Mouse (Mus musculus) midbrain, embryonic 13.5 days (tissue): ENCODE data around the gene Cidec. TPM values are rescaled to one million over a fixed set of nuclear protein-coding genes. Genes with fewer than 3 reads are reported as not detected.

Experiments
- ATAC-seq: fragments of 200-750 bp; cut with Nextera tagmentation; 2 replicates; pipeline ENCODE4 v1.8.0; 2017; ENCODE audit warnings: mild to moderate bottlenecking, moderate TSS enrichment, moderate library complexity
- H3K27ac ChIP-seq: fragments of 300-500 bp; sonication (generic); 2 replicates; pipeline ENCODE4 v1.5.1; 2015; ENCODE audit warnings: inconsistent platforms, mild to moderate bottlenecking, moderate library complexity
- H3K27me3 ChIP-seq: fragments of 300-500 bp; sonication (generic); 2 replicates; pipeline ENCODE4 v1.6.1; 2015; ENCODE audit warnings: mild to moderate bottlenecking, inconsistent platforms
- H3K36me3 ChIP-seq: fragments of 300-500 bp; sonication (generic); 2 replicates; pipeline ENCODE4 v1.6.1; 2015; ENCODE audit warnings: mild to moderate bottlenecking, inconsistent platforms
- H3K4me1 ChIP-seq: fragments of 300-500 bp; sonication (generic); replicated peaks from 2 replicates; pipeline ENCODE4 v1.6.1; 2015; ENCODE audit warnings: inconsistent platforms
- H3K4me2 ChIP-seq: fragments of 300-500 bp; sonication (generic); replicated peaks from 2 replicates; pipeline ENCODE4 v1.6.1; 2015; ENCODE audit warnings: moderate library complexity, mild to moderate bottlenecking, inconsistent platforms
- H3K4me3 ChIP-seq: fragments of 300-500 bp; sonication (generic); replicated peaks from 2 replicates; pipeline ENCODE4 v1.5.1; 2015; ENCODE audit warnings: mild to moderate bottlenecking, inconsistent platforms
- H3K9ac ChIP-seq: fragments of 300-500 bp; sonication (generic); replicated peaks from 2 replicates; pipeline ENCODE4 v1.6.1; 2015; ENCODE audit warnings: mild to moderate bottlenecking, inconsistent platforms
- H3K9me3 ChIP-seq: fragments of 300-500 bp; sonication (generic); 2 replicates; pipeline ENCODE4 v1.6.1; 2016; ENCODE audit warnings: mild to moderate bottlenecking, inconsistent platforms
- WGBS: fragments of 180-500 bp; shearing (Covaris S2); methylation state at CpG from one replicate; pipeline ENCODE4 v1.1.7; 2015; 5-methylcytosine and 5-hydroxymethylcytosine counted together
- polyA plus RNA-seq: library from polyadenylated mRNA; unstranded; fragments of >200 nt; fragmentation: Nextera tagmentation; extraction: Ambion mirVana; gene quantifications from 2 replicates; pipeline ENCODE4 v1.2.1, GENCODE M21; 2015

Gene Cidec
- polyA plus RNA-seq, 1 experiment from 2014 or later = not detected

DNA sequence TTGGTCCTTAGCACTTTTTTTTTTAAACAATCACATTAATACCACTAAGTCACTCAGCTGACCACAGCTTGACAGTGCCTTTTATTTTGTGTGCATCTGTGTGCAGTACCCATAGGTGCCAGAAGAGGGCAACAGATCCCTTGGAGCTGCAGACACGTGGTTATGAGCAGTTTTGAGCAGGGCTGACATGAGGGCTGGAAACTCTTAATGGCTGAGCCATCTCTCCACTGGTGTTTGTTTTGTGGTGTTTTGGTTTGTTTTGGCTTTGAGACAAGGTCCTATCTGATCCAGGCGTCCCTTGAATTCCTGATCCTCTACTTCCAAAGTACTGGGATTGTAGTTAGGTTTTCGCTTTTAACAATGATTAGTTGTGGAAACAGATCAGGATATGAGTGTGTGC, 8.2 kb downstream of the Cidec start:
- Histone ChIP-seq H3K9ac (no peak overlapping the region), H3K27ac (no peak overlapping the region), H3K36me3 (no peaks in the 10 kb centered on the region), H3K4me3 (no peak overlapping the region), H3K9me3 (no peaks in the 10 kb centered on the region), H3K27me3 (no peaks in the 10 kb centered on the region), H3K4me2 (no peak overlapping the region), H3K4me1 (no peaks in the 10 kb centered on the region)
- 65% methylated on average over 3 of the region's 3 CpGs for WGBS
- no peak for ATAC-seq

DNA sequence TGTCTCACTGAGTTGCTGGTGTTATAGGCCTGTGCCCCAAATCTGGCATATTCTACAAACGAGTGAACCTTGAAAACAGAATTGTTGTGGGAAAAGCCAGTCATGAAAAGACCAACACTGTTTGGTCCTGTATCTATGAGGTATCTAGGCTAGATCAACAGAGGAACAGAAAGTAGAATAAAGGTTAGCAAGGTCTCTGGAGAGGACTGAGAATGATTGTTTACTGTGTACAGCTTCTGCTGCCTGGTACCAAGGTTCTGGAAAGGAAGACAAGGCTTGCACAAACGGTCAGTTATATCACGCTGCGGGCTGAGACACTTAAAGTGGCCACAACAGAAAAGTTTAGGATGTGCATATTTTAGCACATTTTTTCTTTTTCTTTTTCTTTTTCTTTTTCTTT, 8.9 kb downstream of the Cidec start:
- H3K27ac ChIP-seq = no peak overlapping the region
- no peaks in the 10 kb centered on the region for H3K36me3 ChIP-seq
- no peak for ATAC-seq
- H3K27me3 ChIP-seq = no peaks in the 10 kb centered on the region
- no peak overlapping the region for H3K9ac ChIP-seq
- H3K9me3 ChIP-seq = no peaks in the 10 kb centered on the region
- no peak overlapping the region for H3K4me2 ChIP-seq
- WGBS = 90% methylated on average over 4 of the region's 4 CpGs
- H3K4me3 ChIP-seq = no peak overlapping the region
- H3K4me1 ChIP-seq = no peaks in the 10 kb centered on the region

DNA sequence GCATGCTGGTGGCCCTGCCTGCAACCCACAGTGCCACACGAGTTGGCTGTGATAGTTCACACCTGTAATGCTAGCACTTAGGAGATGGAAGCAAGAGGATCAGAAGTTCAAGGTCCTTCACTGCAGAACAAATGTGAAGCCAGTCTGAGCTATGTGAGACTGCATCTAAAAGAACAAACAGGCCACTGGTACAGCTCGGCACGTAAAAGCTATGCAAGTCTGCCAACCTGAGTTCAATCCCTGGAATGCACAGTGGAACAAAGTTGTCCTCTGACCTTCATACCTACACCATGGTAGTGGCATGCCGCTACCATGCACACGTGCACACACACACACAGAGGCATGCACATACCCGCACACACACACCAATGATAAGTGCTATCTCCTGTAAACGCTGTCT, 11.4 kb downstream of the Cidec start:
- Histone ChIP-seq H3K4me1 (peaks cover 4% of the 10 kb centered on the region), H3K27me3 (no peaks in the 10 kb centered on the region), H3K9ac (no peak overlapping the region), H3K9me3 (no peaks in the 10 kb centered on the region), H3K4me3 (no peak overlapping the region), H3K4me2 (no peak overlapping the region), H3K27ac (no peak overlapping the region), H3K36me3 (no peaks in the 10 kb centered on the region)
- WGBS = 85% methylated on average over 7 of the region's 7 CpGs
- no peak for ATAC-seq

DNA sequence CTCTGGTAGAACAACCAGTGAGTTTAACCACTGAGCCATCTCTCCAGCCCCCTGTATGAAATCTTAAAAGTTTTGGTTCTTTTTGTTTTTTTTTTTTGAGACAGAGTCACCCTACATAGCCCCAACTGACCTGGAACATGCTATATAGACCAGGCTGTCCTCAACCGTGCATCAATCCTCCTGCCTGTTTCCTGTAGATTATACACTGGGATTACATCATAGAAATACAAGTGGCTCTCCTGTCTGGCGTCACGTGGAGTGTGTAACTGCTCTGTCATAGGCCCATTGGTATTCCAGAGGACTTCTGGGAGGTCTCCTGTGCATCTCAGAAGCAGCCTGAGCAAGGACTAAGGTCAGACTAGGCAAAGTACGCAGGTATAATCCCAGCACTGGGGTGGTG, 12.6 kb downstream of the Cidec start:
- 87% methylated on average over 4 of the region's 4 CpGs for WGBS
- Histone ChIP-seq H3K9me3 (no peaks in the 10 kb centered on the region), H3K27ac (no peak overlapping the region), H3K4me2 (no peak overlapping the region), H3K27me3 (no peaks in the 10 kb centered on the region), H3K4me3 (no peak overlapping the region), H3K36me3 (no peaks in the 10 kb centered on the region), H3K9ac (no peak overlapping the region), H3K4me1 (peaks cover 12% of the 10 kb centered on the region)
- no peak for ATAC-seq

- Histone ChIP-seq H3K4me3 (peak within 1 kb of the TSS; percentile 68), H3K27me3 (no peaks in the 10 kb centered on the region), H3K9ac (peak within 1 kb of the TSS; percentile 83), H3K4me2 (peak within 1 kb of the TSS; percentile 82), H3K4me1 (peaks cover 24% of the 10 kb centered on the region), H3K27ac (no peak within 1 kb of the TSS), H3K9me3 (no peaks in the 10 kb centered on the region), H3K36me3 (peaks cover 24% of the 10 kb centered on the region)
- peak; percentile 98 for ATAC-seq
- WGBS = under 1% methylated on average over 25 of the region's 25 CpGs
Observed at GRCm38 (mm10) chr6:113419199-113419587, 16.4 kb downstream of the Cidec start, which contains the start of gene Rpusd3. Gene Rpusd3, minus strand, starts transcription at chr6:113419340.

DNA sequence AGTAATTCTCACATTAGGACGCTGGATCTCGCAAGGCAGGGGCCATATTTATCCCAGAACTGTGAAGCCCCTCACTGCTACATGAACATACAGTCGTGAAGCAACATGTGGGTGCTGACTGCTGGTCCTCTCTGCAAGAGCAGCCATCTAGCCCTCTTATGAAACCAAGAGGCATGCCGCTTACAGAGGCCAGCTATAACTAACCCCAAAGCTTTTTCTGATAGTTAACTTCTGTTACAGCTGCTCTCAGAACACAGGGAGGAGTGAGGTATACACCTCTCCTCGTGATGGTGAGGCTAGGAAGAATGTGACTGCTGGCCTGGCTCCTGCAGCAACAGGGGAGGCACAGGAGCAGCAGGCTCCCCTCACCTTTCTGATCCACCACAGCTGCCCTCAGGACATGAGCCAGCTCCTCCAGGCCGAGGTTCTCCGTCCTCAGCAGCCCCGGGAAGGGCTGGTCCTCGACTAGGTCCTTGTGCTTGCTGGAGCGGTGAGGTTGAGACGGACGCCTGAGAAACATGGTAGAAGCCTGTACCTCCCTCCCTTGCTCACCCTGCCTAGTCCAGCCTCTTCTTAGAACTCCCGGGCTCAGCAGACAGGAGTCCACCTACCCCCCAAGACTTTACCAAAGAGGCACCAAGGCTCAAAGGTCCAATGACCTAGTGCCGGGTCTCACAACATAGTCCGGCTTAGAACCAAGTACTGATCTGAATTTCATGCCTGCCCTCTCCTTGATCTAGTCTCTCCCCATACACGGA, 16.9 kb downstream of the Cidec start:
- Histone ChIP-seq H3K27me3 (no peaks in the 10 kb centered on the region), H3K9me3 (no peaks in the 10 kb centered on the region), H3K27ac (no peak overlapping the region), H3K4me2 (peak overlapping the region; percentile 82), H3K4me1 (peaks cover 24% of the 10 kb centered on the region), H3K9ac (peak overlapping the region; percentile 83), H3K4me3 (peak overlapping the region; percentile 68), H3K36me3 (peaks cover 30% of the 10 kb centered on the region)
- peak; percentile 74 for ATAC-seq
- 16% methylated on average over 16 of the region's 16 CpGs for WGBS

DNA sequence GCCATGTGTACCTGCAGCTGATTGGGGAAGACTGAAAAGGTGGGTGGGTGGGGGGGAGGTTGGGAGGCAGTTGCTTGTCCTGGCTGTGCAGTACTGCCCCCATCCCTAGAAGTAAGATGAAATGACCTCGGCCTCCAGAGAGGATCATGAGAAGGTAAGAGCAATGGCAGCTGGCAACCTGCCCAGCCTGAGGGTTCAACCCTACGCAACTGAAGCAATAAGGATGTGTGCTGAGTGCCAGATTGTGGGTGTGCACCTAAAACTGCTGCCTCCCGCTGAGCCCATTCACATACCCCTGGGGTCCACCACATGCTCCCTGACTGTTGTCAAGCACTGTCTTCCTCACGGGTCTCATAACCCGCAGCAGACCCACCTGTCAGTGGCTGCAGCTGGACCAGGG, 19.1 kb downstream of the Cidec start:
- no peak for ATAC-seq

DNA sequence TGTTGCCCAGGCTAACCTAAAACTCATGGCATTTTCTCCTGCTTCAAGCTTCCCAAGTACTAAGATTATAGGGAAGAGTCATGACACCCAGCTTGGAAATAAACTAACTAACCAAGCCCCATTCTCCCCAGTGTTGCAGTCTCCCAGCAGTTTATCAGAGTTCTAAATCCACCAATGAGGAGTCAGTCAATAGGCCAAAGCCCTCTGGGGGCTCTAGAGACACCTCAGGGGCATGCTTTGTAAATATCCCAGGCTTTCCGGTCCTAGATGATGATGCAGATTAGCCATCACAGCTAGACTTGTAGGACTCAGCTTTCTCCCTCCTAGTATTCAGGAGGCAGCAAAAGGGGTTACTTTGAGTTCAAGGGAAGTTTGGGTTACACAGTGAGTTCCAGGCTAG, 25.6 kb downstream of the Cidec start:
- Histone ChIP-seq H3K4me3 (no peak overlapping the region), H3K4me1 (no peaks in the 10 kb centered on the region), H3K27ac (no peak overlapping the region), H3K4me2 (no peak overlapping the region), H3K36me3 (peaks cover 59% of the 10 kb centered on the region), H3K9ac (no peak overlapping the region), H3K27me3 (no peaks in the 10 kb centered on the region), H3K9me3 (no peaks in the 10 kb centered on the region)
- WGBS = 79% methylated on average over 1 of the region's 1 CpGs
- ATAC-seq = no peak

More for the DNA sequence above, 19.1 kb downstream of the Cidec start:
- no peak overlapping the region for H3K4me2 ChIP-seq
- peaks cover 24% of the 10 kb centered on the region for H3K4me1 ChIP-seq
- WGBS = 94% methylated on average over 5 of the region's 5 CpGs
- no peak overlapping the region for H3K9ac ChIP-seq
- no peaks in the 10 kb centered on the region for H3K27me3 ChIP-seq
- H3K27ac ChIP-seq = no peak overlapping the region
- H3K9me3 ChIP-seq = no peaks in the 10 kb centered on the region
- H3K4me3 ChIP-seq = no peak overlapping the region
- peaks cover 42% of the 10 kb centered on the region for H3K36me3 ChIP-seq

GRCm38 (mm10) chr6:113406683-113407082, 28.9 kb downstream of the Cidec start:
- Histone ChIP-seq H3K27ac (no peak overlapping the region), H3K27me3 (no peaks in the 10 kb centered on the region), H3K4me1 (peaks cover 3% of the 10 kb centered on the region; the same call in 1 of the 2 replicates), H3K36me3 (peaks cover 33% of the 10 kb centered on the region), H3K9ac (no peak overlapping the region), H3K9me3 (no peaks in the 10 kb centered on the region), H3K4me2 (no peak overlapping the region), H3K4me3 (no peak overlapping the region)
- 85% methylated on average over 9 of the region's 9 CpGs for WGBS
- no peak for ATAC-seq

GRCm38 (mm10) chr6:113405483-113405882, 30.1 kb downstream of the Cidec start:
- no peak overlapping the region for H3K27ac ChIP-seq
- H3K9ac ChIP-seq = no peak overlapping the region
- H3K9me3 ChIP-seq = no peaks in the 10 kb centered on the region
- H3K4me1 ChIP-seq = peaks cover 3% of the 10 kb centered on the region; the same call in 1 of the 2 replicates
- peaks cover 35% of the 10 kb centered on the region for H3K36me3 ChIP-seq
- H3K4me2 ChIP-seq = no peak overlapping the region
- no peaks in the 10 kb centered on the region for H3K27me3 ChIP-seq
- WGBS = 91% methylated on average over 6 of the region's 6 CpGs
- no peak overlapping the region for H3K4me3 ChIP-seq
- ATAC-seq = no peak

DNA sequence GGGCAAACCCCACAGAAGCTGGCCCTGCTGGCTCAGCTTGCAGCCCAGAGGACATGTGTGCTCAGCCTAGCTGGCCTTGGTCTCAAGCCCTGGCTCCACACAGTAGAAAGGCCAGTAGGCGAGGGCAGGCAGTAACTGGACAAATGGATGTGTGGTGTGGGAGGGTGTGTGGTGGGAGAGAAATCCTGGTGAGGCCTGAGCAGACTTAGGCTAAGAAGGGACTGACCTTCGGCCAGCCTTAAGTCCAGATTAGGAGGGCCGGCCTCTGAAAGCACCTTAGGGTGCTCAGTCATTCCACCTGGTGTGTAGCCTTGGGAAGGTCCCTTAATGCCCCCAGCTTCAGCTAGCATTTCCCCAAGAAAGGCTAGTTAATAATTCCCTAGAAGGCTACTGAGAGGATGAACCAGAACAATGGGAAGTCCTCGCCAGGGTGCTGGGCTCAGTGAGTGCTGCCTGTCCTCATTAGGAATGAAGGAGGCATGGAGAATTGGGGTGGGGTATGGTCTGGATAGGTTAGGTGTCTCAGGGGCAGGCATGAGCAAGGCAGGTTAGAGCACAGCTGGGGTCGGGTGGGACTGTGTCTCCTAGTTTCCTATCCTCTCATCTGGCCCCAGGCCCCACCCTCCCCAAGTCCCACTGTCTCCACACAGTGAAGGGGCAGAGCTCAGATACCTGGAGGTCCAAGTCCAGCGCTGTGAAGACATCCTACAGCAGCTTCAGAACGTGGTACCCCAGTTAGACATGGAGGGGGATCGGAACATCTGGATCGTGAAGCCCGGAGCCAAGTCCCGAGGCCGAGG, 30.7 kb downstream of the Cidec start:
- 0 out of 2 replicates have a peak overlapping the region, but pooled peaks have one; percentile 23 for H3K9ac ChIP-seq
- ATAC-seq = 0 out of 2 replicates have a peak, but pooled peaks have one; percentile 40
- H3K4me2 ChIP-seq = no peak overlapping the region
- H3K4me3 ChIP-seq = no peak overlapping the region
- H3K27me3 ChIP-seq = no peaks in the 10 kb centered on the region
- peaks cover 3% of the 10 kb centered on the region; the same call in 1 of the 2 replicates for H3K4me1 ChIP-seq
- no peaks in the 10 kb centered on the region for H3K9me3 ChIP-seq
- peaks cover 35% of the 10 kb centered on the region for H3K36me3 ChIP-seq
- 77% methylated on average over 12 of the region's 12 CpGs for whole genome bisulfite sequencing
- H3K27ac ChIP-seq = no peak overlapping the region

GRCm38 (mm10) chr6:113402094-113402493, 33.5 kb downstream of the Cidec start:
- no peak for ATAC-seq
- Histone ChIP-seq H3K4me3 (no peak overlapping the region), H3K27me3 (no peaks in the 10 kb centered on the region), H3K9ac (no peak overlapping the region), H3K4me2 (no peak overlapping the region), H3K27ac (no peak overlapping the region), H3K4me1 (peaks cover 3% of the 10 kb centered on the region; the same call in 1 of the 2 replicates), H3K9me3 (no peaks in the 10 kb centered on the region), H3K36me3 (peaks cover 29% of the 10 kb centered on the region)
- WGBS = 94% methylated on average over 13 of the region's 13 CpGs
